ENCODE assay signal across 21 mouse cellular contexts in genomic region chr19:24486433-24487296, GRCm38 (mm10). TPM values are rescaled to one million over a fixed set of nuclear protein-coding genes. Genes with fewer than 3 reads are reported as not detected.
DNase-seq lines count a peak whose midpoint lies in the region; ATAC-seq and TF ChIP-seq lines count a peak whose summit lies in the region.
"Had no signal": no experiment of that assay in that cellular context is flagged by ENCODE, and none has a peak within 500 bp of the region (broad histone marks: within the 10 kb centered on the region; RNA-seq: fewer than 3 reads in every experiment).

No protein-coding gene starts in this region.

- TF ChIP-seq CTCF in intestine, postnatal 0 days (IDR thresholded peaks at IDR 0.05; ENCODE audit: low read depth): no peak
- TF ChIP-seq CTCF in lung, adult 2 months (IDR thresholded peaks at IDR 0.05; ENCODE audit: insufficient read depth, low read length): no peak
- TF ChIP-seq CTCF in gastrocnemius, adult 2 months (IDR thresholded peaks at IDR 0.05): no peak

- no peaks in the 10 kb centered on the region for H3K4me1 ChIP-seq in liver, embryonic 11.5 days (replicated peaks; ENCODE audit: control insufficient read depth, insufficient read depth, low read length)
- peaks cover 5% of the 10 kb centered on the region; the same call in 1 of the 2 replicates for H3K4me1 ChIP-seq in intestine, postnatal 0 days (replicated peaks; ENCODE audit: control insufficient read depth, insufficient read depth, low read length)
- no peaks in the 10 kb centered on the region for H3K4me1 ChIP-seq in lung, adult 2 months (ENCODE audit: control insufficient read depth, insufficient read depth, low read length)
- H3K4me1 ChIP-seq: forebrain, embryonic 15.5 days had no signal

- H3K9ac ChIP-seq in liver, embryonic 11.5 days (ENCODE audit: low read depth, low read length): no peak overlapping the region
- no peak overlapping the region for H3K9ac ChIP-seq in intestine, postnatal 0 days (ENCODE audit: low read depth, low read length)
- H3K9ac ChIP-seq: forebrain, embryonic 15.5 days; heart, embryonic 12.5 days; hindbrain, embryonic 14.5 days had no signal

- no peak overlapping the region for H3K27ac ChIP-seq in liver, embryonic 11.5 days (ENCODE audit: low read depth, low read length)
- H3K27ac ChIP-seq in intestine, postnatal 0 days (ENCODE audit: low read depth, low read length): peak overlapping the region; percentile 28; the same call in 1 of the 2 replicates
- no peak overlapping the region for H3K27ac ChIP-seq in gastrocnemius, adult 2 months
- H3K27ac ChIP-seq: embryonic facial prominence, embryonic 10.5 days; forebrain, embryonic 15.5 days; hindbrain, embryonic 10.5 days; hindbrain, embryonic 14.5 days had no signal

- intact Hi-C loops in left cerebral cortex, postnatal 14 days (cut with DNase I): no loop called here
- intact Hi-C loops in gastrocnemius, adult 2 months (cut with DNase I): no loop called here

- H3K4me3 ChIP-seq in liver, embryonic 11.5 days (ENCODE audit: low read depth, low read length): no peak overlapping the region
- no peak overlapping the region for H3K4me3 ChIP-seq in intestine, postnatal 0 days (ENCODE audit: low read depth, low read length)
- no peak overlapping the region for H3K4me3 ChIP-seq in lung, adult 2 months (replicated peaks; ENCODE audit: extremely low read depth, low read depth, low read length)
- H3K4me3 ChIP-seq in gastrocnemius, adult 2 months: no peak overlapping the region
- H3K4me3 ChIP-seq: embryonic facial prominence, embryonic 10.5 days; forebrain, embryonic 15.5 days; heart, adult 2 months; heart, embryonic 12.5 days; hindbrain, embryonic 10.5 days had no signal

- DNase-seq in liver, embryonic 11.5 days (ENCODE audit: low spot score): peak; percentile 23
- no peak for DNase-seq in liver
- peak; percentile 64 for DNase-seq in Muller cell, postnatal 12 days (ENCODE audit: inconsistent ontology term)
- no peak for DNase-seq in lung, adult 2 months
- no peak for DNase-seq in left cerebral cortex, postnatal 14 days (ENCODE audit: low spot score in 2 of 2)
- DNase-seq in gastrocnemius, adult 2 months: no peak
- DNase-seq: adrenal gland, adult 8-10 months; adrenal gland, postnatal 36 days; B cell, adult 2 months; cerebellum, adult 2 months; cerebellum, postnatal 10 days; gastrocnemius, postnatal 10 days; heart, adult 2 months; kidney, adult 11 months had no signal

- no peaks in the 10 kb centered on the region for H3K27me3 ChIP-seq in liver, embryonic 11.5 days (replicated peaks; ENCODE audit: control insufficient read depth, insufficient read depth, low read length)
- H3K27me3 ChIP-seq in intestine, postnatal 0 days (replicated peaks; ENCODE audit: control insufficient read depth, insufficient read depth, low read length): no peaks in the 10 kb centered on the region
- H3K27me3 ChIP-seq: forebrain, embryonic 15.5 days; heart, embryonic 12.5 days had no signal

- TF ChIP-seq POLR2A in lung, adult 2 months (IDR thresholded peaks at IDR 0.05; ENCODE audit: borderline replicate concordance, extremely low read depth, low read depth, low read length): no peak

- WGBS in liver, embryonic 11.5 days: 72% methylated on average over 8 of the region's 8 CpGs
- WGBS in intestine, postnatal 0 days: 63% methylated on average over 8 of the region's 8 CpGs
- 66% methylated on average over 8 of the region's 8 CpGs for WGBS in lung, adult 2 months

- no peaks in the 10 kb centered on the region for H3K36me3 ChIP-seq in liver, embryonic 11.5 days (ENCODE audit: control insufficient read depth, insufficient read depth, low read length)
- H3K36me3 ChIP-seq in intestine, postnatal 0 days (ENCODE audit: control insufficient read depth, insufficient read depth): no peaks in the 10 kb centered on the region
- H3K36me3 ChIP-seq: embryonic facial prominence, embryonic 10.5 days; forebrain, embryonic 15.5 days; heart, embryonic 12.5 days; hindbrain, embryonic 10.5 days had no signal

- no peak for ATAC-seq in liver, embryonic 11.5 days (replicated peaks; ENCODE audit: low FRiP score)
- peak; percentile 80 for ATAC-seq in intestine, postnatal 0 days
- ATAC-seq: CD4-positive, CD25-positive, alpha-beta regulatory T cell, adult 4 months; forebrain, embryonic 15.5 days had no signal

- H3K9me3 ChIP-seq in liver, embryonic 11.5 days (ENCODE audit: control insufficient read depth, low read length): no peaks in the 10 kb centered on the region
- H3K9me3 ChIP-seq in intestine, postnatal 0 days (ENCODE audit: control insufficient read depth): no peaks in the 10 kb centered on the region
- H3K9me3 ChIP-seq: embryonic facial prominence, embryonic 10.5 days; forebrain, embryonic 15.5 days; heart, embryonic 12.5 days; hindbrain, embryonic 10.5 days had no signal

- no peak overlapping the region for H3K4me2 ChIP-seq in liver, embryonic 11.5 days
- H3K4me2 ChIP-seq in intestine, postnatal 0 days (replicated peaks; ENCODE audit: low read depth): 0 out of 2 replicates have a peak overlapping the region, but pooled peaks have one; percentile 9
- H3K4me2 ChIP-seq: forebrain, embryonic 15.5 days; heart, embryonic 12.5 days; hindbrain, embryonic 14.5 days had no signal

RNA-seq across cellular contexts. Expression of gene Fam122a, which starts 9.5 kb away (rescaled TPM):
- polyA plus RNA-seq in liver, embryonic 11.5 days (2014; fragmentation: Nextera tagmentation; extraction: Ambion mirVana): 40.1 and 40.3 TPM in 2 replicates
- polyA plus RNA-seq in intestine, postnatal 0 days (2015; fragmentation: Nextera tagmentation; extraction: Ambion mirVana): 40.5 and 45.0 TPM in 2 replicates
- 28.4 and 33.3 TPM in 2 replicates for polyA plus RNA-seq in lung, adult 2 months (2012; rRNA removed)
- total RNA-seq in left cerebral cortex, postnatal 14 days (2021): 10 to 100 TPM; 26.1 to 31.2 TPM
- total RNA-seq in gastrocnemius, adult 2 months (2021): 10 to 100 TPM; 21.8 to 23.5 TPM

Comparison
In these comparisons a context has a peak if more than half of its experiments do, and no peak if none do; other contexts are left out.
1. DNase-seq: peak in liver, embryonic 11.5 days (single experiment) and Muller cell, postnatal 12 days (single experiment); none in liver (single experiment), lung, adult 2 months (single experiment), left cerebral cortex, postnatal 14 days (0 of 2) and gastrocnemius, adult 2 months (single experiment).